Comparison of ENCODE assay signal across 11 mouse cellular contexts in genomic region chr15:8816501-8817368, GRCm38 (mm10).
DNase-seq lines count a peak whose midpoint lies in the region; ATAC-seq and TF ChIP-seq lines count a peak whose summit lies in the region.
"Had no signal": no experiment of that assay in that cellular context is flagged by ENCODE, and none has a peak within 500 bp of the region (broad histone marks: within the 10 kb centered on the region; RNA-seq: fewer than 3 reads in every experiment).

No protein-coding gene starts in this region.

- peak; percentile 48 for DNase-seq in kidney, adult 11 months
- no peak for DNase-seq in cerebellum, postnatal 14 days
- DNase-seq in urinary bladder, adult 18-20 months (ENCODE audit: low spot score in 2 of 2), result no peak
- DNase-seq: lung, postnatal 36 days had no signal

- ATAC-seq in kidney, embryonic 16.5 days (ENCODE audit: low FRiP score, low TSS enrichment), result no peak
- ATAC-seq in kidney, embryonic 14.5 days (ENCODE audit: low FRiP score, low TSS enrichment), result peak; percentile 52; the same call in 1 of the 2 replicates
- peak; percentile 77 for ATAC-seq in neural tube, embryonic 15.5 days (ENCODE audit: low FRiP score)
- ATAC-seq in megakaryocyte progenitor cell, adult 5-6 weeks (replicated peaks; ENCODE audit: poor library complexity), result no peak
- ATAC-seq: CD4-positive, CD25-positive, alpha-beta regulatory T cell, adult 4 months had no signal

- TF ChIP-seq POLR2A in embryonic fibroblast, embryonic 13.5 days (IDR thresholded peaks at IDR 0.05; ENCODE audit: low read depth, low read length), result no peak

- no peak overlapping the region for H3K27ac ChIP-seq in kidney, embryonic 16.5 days (ENCODE audit: low read length)
- H3K27ac ChIP-seq in embryonic fibroblast, embryonic 13.5 days (ENCODE audit: insufficient read depth, low read length), result 0 out of 2 replicates have a peak overlapping the region, but pooled peaks have one; percentile 4
- H3K27ac ChIP-seq in kidney, embryonic 14.5 days (ENCODE audit: low read depth, low read length), result no peak overlapping the region
- H3K27ac ChIP-seq in neural tube, embryonic 15.5 days (replicated peaks), result peak overlapping the region; percentile 63; the same call in 1 of the 2 replicates
- H3K27ac ChIP-seq: limb, embryonic 12.5 days had no signal

- TF ChIP-seq CTCF in embryonic fibroblast, embryonic 13.5 days (IDR thresholded peaks at IDR 0.05; ENCODE audit: borderline replicate concordance, insufficient read depth, low read length), result no peak

- H3K9me3 ChIP-seq in kidney, embryonic 16.5 days (ENCODE audit: low read length), result 0 out of 2 replicates have a peak, but pooled peaks cover 3% of the 10 kb centered on the region
- no peaks in the 10 kb centered on the region for H3K9me3 ChIP-seq in kidney, embryonic 14.5 days (ENCODE audit: control insufficient read depth, low read length)
- no peaks in the 10 kb centered on the region for H3K9me3 ChIP-seq in neural tube, embryonic 15.5 days (replicated peaks)
- H3K9me3 ChIP-seq: limb, embryonic 12.5 days had no signal

- peaks cover 7% of the 10 kb centered on the region; the same call in 1 of the 2 replicates for H3K4me1 ChIP-seq in kidney, embryonic 16.5 days (ENCODE audit: insufficient read depth, low read length)
- peaks cover 5% of the 10 kb centered on the region; the same call in 1 of the 2 replicates for H3K4me1 ChIP-seq in embryonic fibroblast, embryonic 13.5 days (ENCODE audit: control insufficient read depth, insufficient read depth, low read length)
- 0 out of 2 replicates have a peak, but pooled peaks cover 3% of the 10 kb centered on the region for H3K4me1 ChIP-seq in kidney, embryonic 14.5 days (ENCODE audit: control insufficient read depth, insufficient read depth, low read length)
- 0 out of 2 replicates have a peak, but pooled peaks cover 4% of the 10 kb centered on the region for H3K4me1 ChIP-seq in neural tube, embryonic 15.5 days
- H3K4me1 ChIP-seq: limb, embryonic 12.5 days had no signal

- 43% methylated on average over 10 of the region's 10 CpGs for WGBS in kidney, embryonic 16.5 days
- 44% methylated on average over 10 of the region's 10 CpGs for WGBS in kidney, embryonic 14.5 days
- WGBS in neural tube, embryonic 15.5 days, result 28% methylated on average over 10 of the region's 10 CpGs

- H3K27me3 ChIP-seq in kidney, embryonic 16.5 days (ENCODE audit: insufficient read depth, low read length), result no peaks in the 10 kb centered on the region
- no peaks in the 10 kb centered on the region for H3K27me3 ChIP-seq in kidney, embryonic 14.5 days (ENCODE audit: control insufficient read depth, insufficient read depth, low read length)
- no peaks in the 10 kb centered on the region for H3K27me3 ChIP-seq in neural tube, embryonic 15.5 days (replicated peaks)
- H3K27me3 ChIP-seq: limb, embryonic 12.5 days had no signal

- no peak overlapping the region for H3K4me2 ChIP-seq in kidney, embryonic 16.5 days (replicated peaks; ENCODE audit: low read depth, low read length)
- H3K4me2 ChIP-seq in kidney, embryonic 14.5 days (replicated peaks; ENCODE audit: low read depth, low read length), result no peak overlapping the region
- H3K4me2 ChIP-seq in neural tube, embryonic 15.5 days, result no peak overlapping the region
- H3K4me2 ChIP-seq: limb, embryonic 12.5 days had no signal

- H3K4me3 ChIP-seq in kidney, embryonic 16.5 days (ENCODE audit: low read length), result no peak overlapping the region
- no peak overlapping the region for H3K4me3 ChIP-seq in embryonic fibroblast, embryonic 13.5 days (ENCODE audit: insufficient read depth, low read length)
- H3K4me3 ChIP-seq in kidney, embryonic 14.5 days (ENCODE audit: low read length), result no peak overlapping the region
- H3K4me3 ChIP-seq in neural tube, embryonic 15.5 days (replicated peaks), result no peak overlapping the region
- H3K4me3 ChIP-seq: limb, embryonic 12.5 days had no signal

- H3K36me3 ChIP-seq in kidney, embryonic 16.5 days (ENCODE audit: insufficient read depth, low read length), result no peaks in the 10 kb centered on the region
- no peaks in the 10 kb centered on the region for H3K36me3 ChIP-seq in kidney, embryonic 14.5 days (ENCODE audit: control insufficient read depth, insufficient read depth, low read length)
- no peaks in the 10 kb centered on the region for H3K36me3 ChIP-seq in neural tube, embryonic 15.5 days
- H3K36me3 ChIP-seq: limb, embryonic 12.5 days had no signal

- no peak overlapping the region for H3K9ac ChIP-seq in kidney, embryonic 16.5 days (replicated peaks; ENCODE audit: low read length)
- H3K9ac ChIP-seq in kidney, embryonic 14.5 days (ENCODE audit: low read depth, low read length), result no peak overlapping the region
- H3K9ac ChIP-seq in neural tube, embryonic 15.5 days (replicated peaks), result no peak overlapping the region
- H3K9ac ChIP-seq: limb, embryonic 12.5 days had no signal

Comparison
In these comparisons a context has a peak if more than half of its experiments do, and no peak if none do; other contexts are left out.
1. ATAC-seq: peak in kidney, embryonic 14.5 days (single experiment) and neural tube, embryonic 15.5 days (single experiment); none in kidney, embryonic 16.5 days (single experiment) and megakaryocyte progenitor cell, adult 5-6 weeks (single experiment).
2. H3K27ac ChIP-seq: peak in embryonic fibroblast, embryonic 13.5 days (single experiment) and neural tube, embryonic 15.5 days (single experiment); none in kidney, embryonic 16.5 days (single experiment) and kidney, embryonic 14.5 days (single experiment).